Mouse (Mus musculus) myocyte (in vitro differentiated cells): Measurements from ENCODE around the gene Pfdn4. TPM values are rescaled to one million over a fixed set of nuclear protein-coding genes. Genes with fewer than 3 reads are reported as not detected.

Experiments
- H3K27me3 ChIP-seq: one replicate; pipeline ENCODE4 v1.6.1; 2011; ENCODE audit not compliant: control insufficient read depth, insufficient read depth, insufficient read length
- H3K36me3 ChIP-seq: one replicate; pipeline ENCODE4 v1.6.1; 2011; ENCODE audit not compliant: control insufficient read depth, insufficient read depth
- H3K4me2 ChIP-seq: one replicate; pipeline ENCODE4 v1.6.1; 2011; ENCODE audit warnings: low read depth, control low read depth
- H3K4me3 ChIP-seq: one replicate; pipeline ENCODE4 v1.5.1; 2011; ENCODE audit warnings: mild to moderate bottlenecking, control low read depth, moderate library complexity
- H3K79me2 ChIP-seq: one replicate; pipeline ENCODE4 v1.6.1; 2011; ENCODE audit not compliant: control insufficient read depth, insufficient read depth
- H3ac ChIP-seq: one replicate; pipeline ENCODE4 v1.6.1; 2011; ENCODE audit not compliant: control insufficient read depth, insufficient read length
- CEBPB ChIP-seq: IDR thresholded peaks from 2 replicates; pipeline ENCODE4 v1.6.1; 2011; ENCODE audit warnings: mild to moderate bottlenecking, moderate library complexity; ENCODE audit not compliant: poor library complexity, insufficient read depth, severe bottlenecking
- MYOD1 ChIP-seq, 3 experiments: IDR thresholded peaks; one replicate each; pipeline ENCODE4 v1.6.1; 2011; ENCODE audit warnings: control low read depth in 2 of 3, low read depth in 2 of 3, mild to moderate bottlenecking in 2 of 3, moderate library complexity in 1 of 3; ENCODE audit not compliant: insufficient read length in 2 of 3, control insufficient read depth in 1 of 3
- POLR2A ChIP-seq: IDR thresholded peaks from one replicate; pipeline ENCODE4 v1.6.1; 2011; ENCODE audit warnings: low read depth, mild to moderate bottlenecking, control low read depth, moderate library complexity; ENCODE audit not compliant: insufficient read length
- POLR2AphosphoS2 ChIP-seq: IDR thresholded peaks from one replicate; pipeline ENCODE4 v1.6.1; 2011; ENCODE audit warnings: low read depth, control low read depth; ENCODE audit not compliant: insufficient read length
- REST ChIP-seq: IDR thresholded peaks from one replicate; pipeline ENCODE4 v1.6.1; 2011; ENCODE audit warnings: mild to moderate bottlenecking, control low read depth, moderate library complexity; ENCODE audit not compliant: insufficient read depth, insufficient read length
- SRF ChIP-seq: IDR thresholded peaks from one replicate; pipeline ENCODE4 v1.6.1; 2011; ENCODE audit warnings: low read depth; ENCODE audit not compliant: control insufficient read depth, insufficient read length
- TCF12 ChIP-seq: IDR thresholded peaks from one replicate; pipeline ENCODE4 v1.6.1; 2011; ENCODE audit warnings: mild to moderate bottlenecking, control low read depth; ENCODE audit not compliant: poor library complexity, insufficient read depth, severe bottlenecking
- TCF3 ChIP-seq: IDR thresholded peaks from one replicate; pipeline ENCODE4 v1.6.1; 2011; ENCODE audit warnings: low read depth, control low read depth; ENCODE audit not compliant: insufficient read length
- USF1 ChIP-seq: IDR thresholded peaks from one replicate; pipeline ENCODE4 v1.6.1; 2011; ENCODE audit warnings: low read depth, mild to moderate bottlenecking, control low read depth, moderate library complexity
- polyA plus RNA-seq: library from polyadenylated mRNA; unstranded; fragments of >200 nt; fragmentation: generic; extraction: Trizol; gene quantifications from one replicate; pipeline ENCODE4 v1.2.1, GENCODE M21; 2012; ENCODE audit warnings: missing spikeins

Gene Pfdn4
- polyA plus RNA-seq, 1 experiment, result 34.0 TPM

DNA sequence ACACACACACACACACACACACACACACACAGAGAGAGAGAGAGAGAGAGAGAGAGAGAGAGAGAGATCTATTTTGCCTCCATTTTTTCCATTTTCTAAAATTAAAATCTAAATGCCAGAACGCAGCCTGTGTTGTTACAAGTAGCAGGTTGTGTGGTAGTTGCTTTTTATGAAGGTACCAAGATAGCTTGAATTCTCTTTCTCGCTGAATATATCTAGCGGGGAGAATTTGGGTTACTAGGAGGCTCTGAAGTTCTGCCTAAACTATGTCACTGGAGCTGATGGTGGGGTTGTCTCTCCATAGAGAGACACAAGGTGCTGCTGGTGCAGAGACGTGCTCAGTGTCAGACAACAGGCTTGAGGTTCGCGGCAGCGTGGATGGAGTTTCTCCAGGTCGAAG lies 68.8 kb downstream of the Pfdn4 start:
- Histone ChIP-seq H3K27me3 (no peaks in the 10 kb centered on the region), H3K4me3 (no peak overlapping the region), H3K79me2 (no peaks in the 10 kb centered on the region), H3K4me2 (no peak overlapping the region), H3K36me3 (no peaks in the 10 kb centered on the region), H3ac (no peak overlapping the region)
- TF ChIP-seq TCF3 (no peak), USF1 (no peak), POLR2A (no peak), REST (no peak), SRF (no peak), CEBPB (no peak), TCF12 (no peak), MYOD1 (IDR thresholded peaks at IDR 0.05; ENCODE audit: control insufficient read depth in 1 of 3, insufficient read length in 2 of 3, low read depth in 2 of 3) (no peak), POLR2AphosphoS2 (no peak)

Other genes with a start within 250 kb of the Pfdn4 start
- 0.02 TPM for gene Bcas1, start 68.6 kb upstream of the Pfdn4 start, polyA plus RNA-seq
- gene Cyp24a1, start 717 bp downstream of the Pfdn4 start, polyA plus RNA-seq, result 0.01 TPM
- not detected for gene 4930470P17Rik, start 105.6 kb downstream of the Pfdn4 start, polyA plus RNA-seq
- gene Dok5, start 235.4 kb downstream of the Pfdn4 start, polyA plus RNA-seq, result 0.02 TPM